Mouse (Mus musculus) kidney, embryonic 14.5 days (tissue): ENCODE measurements at regions not wholly inside any gene's neighbourhood (a gene's known extent, or its start where the extent isn't known, plus 50 kb on each side); places are given as distances from the start of the nearest gene placed in this dataset.

Source experiments
- ATAC-seq: fragments of 200-750 bp; cut with Nextera tagmentation; 2 replicates; pipeline ENCODE4 v1.8.0; 2017; ENCODE audit warnings: moderate number of reproducible peaks, mild to moderate bottlenecking, moderate TSS enrichment, moderate library complexity; ENCODE audit not compliant: low FRiP score, low TSS enrichment
- H3K27ac ChIP-seq: fragments of 300-500 bp; sonication (generic); 2 replicates; pipeline ENCODE4 v1.5.1; 2014; ENCODE audit warnings: low read depth, mild to moderate bottlenecking, low read length, moderate library complexity, mixed read lengths
- H3K27me3 ChIP-seq: fragments of 300-500 bp; sonication (generic); 2 replicates; pipeline ENCODE4 v1.6.1; 2014; ENCODE audit warnings: mild to moderate bottlenecking, low read length; ENCODE audit not compliant: control insufficient read depth, insufficient read depth
- H3K36me3 ChIP-seq: fragments of 300-500 bp; sonication (generic); 2 replicates; pipeline ENCODE4 v1.6.1; 2014; ENCODE audit warnings: low read length, mixed read lengths; ENCODE audit not compliant: control insufficient read depth, insufficient read depth
- H3K4me1 ChIP-seq: fragments of 300-500 bp; sonication (generic); 2 replicates; pipeline ENCODE4 v1.6.1; 2014; ENCODE audit warnings: low read length, mixed read lengths; ENCODE audit not compliant: control insufficient read depth, insufficient read depth
- H3K4me2 ChIP-seq: fragments of 300-500 bp; sonication (generic); replicated peaks from 2 replicates; pipeline ENCODE4 v1.6.1; 2014; ENCODE audit warnings: low read depth, mild to moderate bottlenecking, low read length
- H3K4me3 ChIP-seq: fragments of 300-500 bp; sonication (generic); 2 replicates; pipeline ENCODE4 v1.5.1; 2014; ENCODE audit warnings: mild to moderate bottlenecking, low read length
- H3K9ac ChIP-seq: fragments of 300-500 bp; sonication (generic); 2 replicates; pipeline ENCODE4 v1.6.1; 2014; ENCODE audit warnings: low read depth, mild to moderate bottlenecking, low read length, moderate library complexity
- H3K9me3 ChIP-seq: fragments of 300-500 bp; sonication (generic); 2 replicates; pipeline ENCODE4 v1.6.1; 2016; ENCODE audit warnings: low read length; ENCODE audit not compliant: control insufficient read depth
- WGBS: fragments of 180-500 bp; shearing (Covaris S2); extraction: QIAGEN DNeasy Blood & Tissue Kit; methylation state at CpG from one replicate; pipeline ENCODE4 v1.1.7; 2014; 5-methylcytosine and 5-hydroxymethylcytosine counted together

GRCm38 (mm10) chr6:61103459-61104234, 76.5 kb upstream of the Ccser1 start:
- H3K4me1 ChIP-seq = no peaks in the 10 kb centered on the region
- H3K27ac ChIP-seq = no peak overlapping the region
- WGBS = 71% methylated on average over 4 of the region's 4 CpGs
- ATAC-seq = no peak
- no peaks in the 10 kb centered on the region for H3K27me3 ChIP-seq
- no peak overlapping the region for H3K9ac ChIP-seq
- no peaks in the 10 kb centered on the region for H3K36me3 ChIP-seq
- H3K4me2 ChIP-seq = no peak overlapping the region
- H3K9me3 ChIP-seq = no peaks in the 10 kb centered on the region
- no peak overlapping the region for H3K4me3 ChIP-seq

- H3K4me3 ChIP-seq = no peak overlapping the region
- H3K4me2 ChIP-seq = no peak overlapping the region
- no peak overlapping the region for H3K27ac ChIP-seq
- ATAC-seq = no peak
- H3K4me1 ChIP-seq = no peaks in the 10 kb centered on the region
- H3K27me3 ChIP-seq = no peaks in the 10 kb centered on the region
- H3K9ac ChIP-seq = no peak overlapping the region
- H3K36me3 ChIP-seq = no peaks in the 10 kb centered on the region
- 80% methylated on average over 1 of the region's 1 CpGs for WGBS
- H3K9me3 ChIP-seq = no peaks in the 10 kb centered on the region
Observed at GRCm38 (mm10) chr6:61115250-61115649, 64.9 kb upstream of the Ccser1 start.

DNA sequence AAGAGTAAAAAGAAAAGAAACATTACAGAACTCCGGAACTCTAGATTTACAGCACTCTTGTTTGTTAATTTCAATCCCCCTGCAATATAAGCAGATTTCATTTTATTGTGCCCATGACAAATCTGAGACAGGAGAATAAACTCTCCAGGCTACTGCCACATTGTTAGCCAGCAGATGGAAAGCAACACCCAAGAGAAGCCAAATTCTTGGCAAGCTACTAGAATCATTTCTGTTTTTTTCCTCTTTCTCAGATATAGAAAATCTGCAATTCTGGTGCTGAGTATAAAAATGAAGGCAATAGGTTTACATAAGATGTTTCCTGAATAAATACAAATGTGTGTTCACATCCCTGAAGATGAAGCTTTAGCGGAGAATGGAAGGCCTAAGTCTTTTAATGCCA, 60.5 kb upstream of the Ccser1 start:
- Histone ChIP-seq H3K4me1 (no peaks in the 10 kb centered on the region), H3K9me3 (no peaks in the 10 kb centered on the region), H3K4me3 (no peak overlapping the region), H3K27me3 (no peaks in the 10 kb centered on the region), H3K9ac (no peak overlapping the region), H3K4me2 (no peak overlapping the region), H3K36me3 (no peaks in the 10 kb centered on the region), H3K27ac (no peak overlapping the region)
- no peak for ATAC-seq
- WGBS = 66% methylated on average over 2 of the region's 2 CpGs

- no peak overlapping the region for H3K4me2 ChIP-seq
- H3K27me3 ChIP-seq = no peaks in the 10 kb centered on the region
- H3K9me3 ChIP-seq = no peaks in the 10 kb centered on the region
- H3K36me3 ChIP-seq = no peaks in the 10 kb centered on the region
- 83% methylated on average over 3 of the region's 3 CpGs for WGBS
- no peak overlapping the region for H3K27ac ChIP-seq
- H3K9ac ChIP-seq = no peak overlapping the region
- no peaks in the 10 kb centered on the region for H3K4me1 ChIP-seq
- no peak overlapping the region for H3K4me3 ChIP-seq
- no peak for ATAC-seq
Observed at GRCm38 (mm10) chr6:61125431-61125830, 54.7 kb upstream of the Ccser1 start.

DNA sequence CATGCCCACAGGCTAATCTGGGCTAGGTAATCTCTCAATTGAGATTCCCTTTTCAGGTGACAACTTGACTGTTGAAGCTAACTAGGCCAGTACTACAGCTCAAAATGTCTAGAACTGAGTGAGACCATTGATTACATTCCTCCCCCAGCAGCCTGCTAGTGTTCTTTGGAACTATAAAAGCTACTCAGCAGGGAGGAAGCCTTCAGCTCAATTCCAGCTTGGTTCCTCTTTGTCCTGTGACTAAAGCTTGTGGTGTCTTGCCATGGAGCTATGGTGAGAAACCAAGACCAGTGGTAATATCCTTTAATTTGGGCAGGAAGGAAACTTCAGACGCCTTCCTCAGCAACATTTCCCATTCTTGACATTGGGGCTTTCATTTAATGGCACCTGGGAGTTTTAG, 52.9 kb upstream of the Ccser1 start:
- Histone ChIP-seq H3K9ac (no peak overlapping the region), H3K4me3 (no peak overlapping the region), H3K36me3 (no peaks in the 10 kb centered on the region), H3K4me2 (no peak overlapping the region), H3K9me3 (no peaks in the 10 kb centered on the region), H3K27ac (no peak overlapping the region), H3K4me1 (no peaks in the 10 kb centered on the region), H3K27me3 (no peaks in the 10 kb centered on the region)
- WGBS = 59% methylated on average over 1 of the region's 1 CpGs
- ATAC-seq = no peak

DNA sequence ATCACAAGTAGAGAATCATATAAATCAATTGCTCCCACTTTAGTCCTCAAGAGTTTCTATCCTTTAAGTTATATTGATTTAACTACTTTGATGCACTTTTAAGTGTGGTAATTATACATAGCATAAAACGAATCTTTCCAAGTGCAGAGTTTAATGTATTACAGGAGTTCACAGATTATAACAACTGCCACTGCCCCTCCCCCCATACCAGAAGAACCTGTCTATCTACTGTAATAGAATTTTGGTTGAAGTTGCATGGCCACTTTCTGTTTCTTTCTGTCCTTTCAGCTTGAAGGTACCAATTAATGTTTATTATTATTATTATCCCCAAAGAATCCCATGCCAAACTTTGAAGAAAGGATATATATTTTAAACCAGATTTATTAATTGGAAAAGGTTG, 51.9 kb upstream of the Ccser1 start:
- no peaks in the 10 kb centered on the region for H3K9me3 ChIP-seq
- no peak overlapping the region for H3K4me2 ChIP-seq
- no peak overlapping the region for H3K9ac ChIP-seq
- H3K36me3 ChIP-seq = no peaks in the 10 kb centered on the region
- H3K27ac ChIP-seq = no peak overlapping the region
- no peak overlapping the region for H3K4me3 ChIP-seq
- H3K4me1 ChIP-seq = no peaks in the 10 kb centered on the region
- WGBS = 66% methylated on average over 1 of the region's 1 CpGs
- ATAC-seq = no peak
- no peaks in the 10 kb centered on the region for H3K27me3 ChIP-seq
